Mouse (Mus musculus) embryonic facial prominence, embryonic 10.5 days (tissue): ENCODE results near the gene Bik. TPM values are rescaled to one million over a fixed set of nuclear protein-coding genes. Genes with fewer than 3 reads are reported as not detected.

Experiments
- microRNA-seq: library from miRNA; unstranded; fragments of <30 nt; microRNA quantifications from one replicate; pipeline ENCODE4, GENCODE M21; 2017
- polyA plus RNA-seq: library from polyadenylated mRNA; unstranded; fragments of >200 nt; fragmentation: Nextera tagmentation; extraction: Ambion mirVana; gene quantifications from 2 replicates; pipeline ENCODE4 v1.2.1, GENCODE M21; 2016

Bik gene
- polyA plus RNA-seq, 1 experiment from 2014 or later: 2.3 TPM

Small RNA genes lying within 50 kb of the gene (microRNA-seq; reads per million reads assigned to microRNA genes)
- not detected for gene Gm24575

Other genes starting within 250 kb of the Bik start
- gene Arfgap3, start 176.6 kb upstream of the Bik start, polyA plus RNA-seq: 27.2 and 29.1 TPM in 2 replicates
- 60.7 and 61.7 TPM in 2 replicates for gene Pacsin2, start 62.3 kb upstream of the Bik start, polyA plus RNA-seq
- gene Ttll1, start 16.0 kb upstream of the Bik start, polyA plus RNA-seq: 30.9 and 32.6 TPM in 2 replicates
- gene Tspo, start 36.7 kb downstream of the Bik start, polyA plus RNA-seq: 34.1 and 35.6 TPM in 2 replicates
- gene Mcat, start 36.9 kb downstream of the Bik start, polyA plus RNA-seq: 43.9 and 46.9 TPM in 2 replicates
- gene Ttll12, start 68.3 kb downstream of the Bik start, polyA plus RNA-seq: 62.8 and 64.3 TPM in 2 replicates
- 51.4 and 52.4 TPM in 2 replicates for gene Scube1, start 198.2 kb downstream of the Bik start, polyA plus RNA-seq